Mouse (Mus musculus): ENCODE results near the gene Elavl4. TPM values are rescaled to one million over a fixed set of nuclear protein-coding genes. Genes with fewer than 3 reads are reported as not detected.

Gene Elavl4
- polyA plus RNA-seq, 2 experiments, result 1.1 to 2.8 TPM

GRCm38 (mm10) chr4:110227621-110228031 lies 124.1 kb downstream of the Elavl4 start:
- DNase-seq (ENCODE audit: low spot score), result no peak
- H3K4me3 ChIP-seq (replicated peaks; ENCODE audit: low read length), result no peak overlapping the region
- 78% methylated on average over 8 of the region's 8 CpGs for WGBS

GRCm38 (mm10) chr4:110225492-110225891 lies 126.2 kb downstream of the Elavl4 start:
- H3K4me1 ChIP-seq (ENCODE audit: control insufficient read depth, insufficient read depth, low read length), result no peaks in the 10 kb centered on the region
- DNase-seq (ENCODE audit: low spot score) (no peak), ATAC-seq (ENCODE audit: low FRiP score, low read depth) (no peak)
- H3K9ac ChIP-seq (ENCODE audit: low read depth, low read length, severe bottlenecking), result no peak overlapping the region
- H3K27ac ChIP-seq (replicated peaks; ENCODE audit: low read depth, low read length), result no peak overlapping the region
- no peaks in the 10 kb centered on the region for H3K27me3 ChIP-seq (ENCODE audit: control insufficient read depth, insufficient read depth, low read length)
- no peak overlapping the region for H3K4me2 ChIP-seq (replicated peaks; ENCODE audit: low read depth, low read length, severe bottlenecking)
- no peaks in the 10 kb centered on the region for H3K9me3 ChIP-seq (ENCODE audit: control insufficient read depth, low read length)
- H3K36me3 ChIP-seq (ENCODE audit: control insufficient read depth, insufficient read depth, low read length), result no peaks in the 10 kb centered on the region
- 75% methylated on average over 10 of the region's 10 CpGs for WGBS
- no peak overlapping the region for H3K4me3 ChIP-seq (replicated peaks; ENCODE audit: low read length)
- TF ChIP-seq POLR2A (IDR thresholded peaks at IDR 0.05; ENCODE audit: borderline replicate concordance, extremely low read depth, insufficient read depth, insufficient read length), result no peak

More at GRCm38 (mm10) chr4:110227621-110228031, 124.1 kb downstream of the Elavl4 start:
- Histone ChIP-seq H3K9ac (ENCODE audit: low read depth, low read length, severe bottlenecking) (no peak overlapping the region), H3K4me2 (replicated peaks; ENCODE audit: low read depth, low read length, severe bottlenecking) (no peak overlapping the region), H3K9me3 (ENCODE audit: control insufficient read depth, low read length) (no peaks in the 10 kb centered on the region), H3K36me3 (ENCODE audit: control insufficient read depth, insufficient read depth, low read length) (no peaks in the 10 kb centered on the region), H3K27ac (replicated peaks; ENCODE audit: low read depth, low read length) (no peak overlapping the region), H3K4me1 (ENCODE audit: control insufficient read depth, insufficient read depth, low read length) (no peaks in the 10 kb centered on the region), H3K27me3 (ENCODE audit: control insufficient read depth, insufficient read depth, low read length) (no peaks in the 10 kb centered on the region)
- ATAC-seq (ENCODE audit: low FRiP score, low read depth), result no peak
- no peak for TF ChIP-seq POLR2A (IDR thresholded peaks at IDR 0.05; ENCODE audit: borderline replicate concordance, extremely low read depth, insufficient read depth, insufficient read length)

GRCm38 (mm10) chr4:110218819-110219218 lies 132.9 kb downstream of the Elavl4 start:
- no peak for TF ChIP-seq POLR2A (IDR thresholded peaks at IDR 0.05; ENCODE audit: borderline replicate concordance, extremely low read depth, insufficient read depth, insufficient read length)
- Histone ChIP-seq H3K9ac (ENCODE audit: low read depth, low read length, severe bottlenecking) (no peak overlapping the region), H3K9me3 (ENCODE audit: control insufficient read depth, low read length) (no peaks in the 10 kb centered on the region), H3K4me2 (replicated peaks; ENCODE audit: low read depth, low read length, severe bottlenecking) (no peak overlapping the region), H3K4me3 (replicated peaks; ENCODE audit: low read length) (no peak overlapping the region), H3K27me3 (ENCODE audit: control insufficient read depth, insufficient read depth, low read length) (no peaks in the 10 kb centered on the region), H3K27ac (replicated peaks; ENCODE audit: low read depth, low read length) (no peak overlapping the region), H3K36me3 (ENCODE audit: control insufficient read depth, insufficient read depth, low read length) (no peaks in the 10 kb centered on the region), H3K4me1 (ENCODE audit: control insufficient read depth, insufficient read depth, low read length) (no peaks in the 10 kb centered on the region)
- DNase-seq (ENCODE audit: low spot score), result no peak
- no peak for ATAC-seq (ENCODE audit: low FRiP score, low read depth)
- WGBS, result 83% methylated on average over 5 of the region's 5 CpGs

- Histone ChIP-seq H3K4me2 (replicated peaks; ENCODE audit: low read depth, low read length, severe bottlenecking) (no peak overlapping the region), H3K4me1 (ENCODE audit: control insufficient read depth, insufficient read depth, low read length) (no peaks in the 10 kb centered on the region), H3K27ac (replicated peaks; ENCODE audit: low read depth, low read length) (no peak overlapping the region), H3K4me3 (replicated peaks; ENCODE audit: low read length) (no peak overlapping the region), H3K9ac (ENCODE audit: low read depth, low read length, severe bottlenecking) (no peak overlapping the region), H3K36me3 (ENCODE audit: control insufficient read depth, insufficient read depth, low read length) (no peaks in the 10 kb centered on the region), H3K9me3 (ENCODE audit: control insufficient read depth, low read length) (no peaks in the 10 kb centered on the region), H3K27me3 (ENCODE audit: control insufficient read depth, insufficient read depth, low read length) (no peaks in the 10 kb centered on the region)
- DNase-seq (ENCODE audit: low spot score), result no peak
- no peak for TF ChIP-seq POLR2A (IDR thresholded peaks at IDR 0.05; ENCODE audit: borderline replicate concordance, extremely low read depth, insufficient read depth, insufficient read length)
- 18% methylated on average over 3 of the region's 3 CpGs for WGBS
- no peak for ATAC-seq (ENCODE audit: low FRiP score, low read depth)
Measured at GRCm38 (mm10) chr4:110217553-110217952, 134.2 kb downstream of the Elavl4 start.

GRCm38 (mm10) chr4:110214543-110214942 lies 137.2 kb downstream of the Elavl4 start:
- DNase-seq (ENCODE audit: low spot score) (no peak), ATAC-seq (ENCODE audit: low FRiP score, low read depth) (no peak)
- TF ChIP-seq POLR2A (IDR thresholded peaks at IDR 0.05; ENCODE audit: borderline replicate concordance, extremely low read depth, insufficient read depth, insufficient read length), result no peak
- H3K4me3 ChIP-seq (replicated peaks; ENCODE audit: low read length), result no peak overlapping the region
- no peak overlapping the region for H3K4me2 ChIP-seq (replicated peaks; ENCODE audit: low read depth, low read length, severe bottlenecking)
- no peak overlapping the region for H3K27ac ChIP-seq (replicated peaks; ENCODE audit: low read depth, low read length)
- H3K9me3 ChIP-seq (ENCODE audit: control insufficient read depth, low read length), result no peaks in the 10 kb centered on the region
- H3K27me3 ChIP-seq (ENCODE audit: control insufficient read depth, insufficient read depth, low read length), result no peaks in the 10 kb centered on the region
- no peaks in the 10 kb centered on the region for H3K36me3 ChIP-seq (ENCODE audit: control insufficient read depth, insufficient read depth, low read length)
- 87% methylated on average over 6 of the region's 6 CpGs for WGBS
- no peak overlapping the region for H3K9ac ChIP-seq (ENCODE audit: low read depth, low read length, severe bottlenecking)
- H3K4me1 ChIP-seq (ENCODE audit: control insufficient read depth, insufficient read depth, low read length), result no peaks in the 10 kb centered on the region

GRCm38 (mm10) chr4:110213666-110214065 lies 138.0 kb downstream of the Elavl4 start:
- no peaks in the 10 kb centered on the region for H3K4me1 ChIP-seq (ENCODE audit: control insufficient read depth, insufficient read depth, low read length)
- no peak for DNase-seq (ENCODE audit: low spot score)
- H3K4me3 ChIP-seq (replicated peaks; ENCODE audit: low read length), result no peak overlapping the region
- H3K36me3 ChIP-seq (ENCODE audit: control insufficient read depth, insufficient read depth, low read length), result no peaks in the 10 kb centered on the region
- WGBS, result 49% methylated on average over 5 of the region's 5 CpGs
- no peaks in the 10 kb centered on the region for H3K9me3 ChIP-seq (ENCODE audit: control insufficient read depth, low read length)
- no peaks in the 10 kb centered on the region for H3K27me3 ChIP-seq (ENCODE audit: control insufficient read depth, insufficient read depth, low read length)
- no peak overlapping the region for H3K27ac ChIP-seq (replicated peaks; ENCODE audit: low read depth, low read length)
- TF ChIP-seq POLR2A (IDR thresholded peaks at IDR 0.05; ENCODE audit: borderline replicate concordance, extremely low read depth, insufficient read depth, insufficient read length), result no peak
- ATAC-seq (ENCODE audit: low FRiP score, low read depth), result no peak
- no peak overlapping the region for H3K9ac ChIP-seq (ENCODE audit: low read depth, low read length, severe bottlenecking)
- H3K4me2 ChIP-seq (replicated peaks; ENCODE audit: low read depth, low read length, severe bottlenecking), result no peak overlapping the region

All from limb, embryonic 14.5 days (tissue).